Mouse (Mus musculus) neural tube, embryonic 10.5 days (tissue): Measurements from ENCODE around the gene Tcf20.

Experiments
- DNase-seq: peaks from one replicate; pipeline ENCODE4 v3.0.0-alpha.2; 2017; ENCODE audit warnings: low spot score; ENCODE audit errors: extremely low spot score

Tcf20 gene

DNA sequence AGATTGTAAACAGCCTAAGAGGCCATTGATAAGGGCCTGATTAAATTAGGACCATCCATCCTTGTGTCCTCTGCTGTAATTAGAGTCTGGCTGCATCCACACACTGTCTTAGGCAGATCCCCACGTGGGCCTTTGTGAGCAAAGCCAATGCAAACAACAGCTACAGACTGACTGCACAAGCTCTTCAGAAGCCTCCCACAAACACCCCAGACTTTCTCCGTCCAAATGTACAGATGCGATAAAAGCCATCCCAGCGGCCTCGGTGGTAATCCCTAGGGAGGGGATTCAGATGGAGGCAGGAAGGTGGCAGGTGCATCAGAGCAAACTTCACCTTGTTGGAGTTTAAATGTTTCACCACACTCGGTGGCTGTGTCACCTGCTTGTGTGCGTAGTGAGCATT, 7.6 kb upstream of the Tcf20 start:
- no peak for DNase-seq

DNA sequence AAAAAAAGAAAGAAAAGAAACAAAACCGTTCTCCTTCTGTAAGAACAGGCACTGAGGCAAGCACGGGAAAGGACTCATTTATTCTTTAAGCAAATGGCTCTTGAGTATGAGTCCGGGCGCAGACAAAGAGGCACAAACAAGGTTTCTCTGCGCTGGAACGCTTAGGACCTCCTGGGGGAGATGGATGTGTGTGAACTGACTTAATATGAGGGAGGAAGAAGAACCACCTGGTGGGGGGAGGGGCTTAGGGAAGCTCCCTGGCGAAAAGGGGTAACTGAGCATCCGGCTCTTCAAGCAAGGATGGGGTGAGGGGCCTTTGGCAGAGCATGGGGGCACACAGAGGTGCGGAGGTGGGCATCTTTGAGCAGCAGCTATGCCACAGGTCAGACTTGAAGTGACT, 5.2 kb upstream of the Tcf20 start:
- DNase-seq = no peak

DNA sequence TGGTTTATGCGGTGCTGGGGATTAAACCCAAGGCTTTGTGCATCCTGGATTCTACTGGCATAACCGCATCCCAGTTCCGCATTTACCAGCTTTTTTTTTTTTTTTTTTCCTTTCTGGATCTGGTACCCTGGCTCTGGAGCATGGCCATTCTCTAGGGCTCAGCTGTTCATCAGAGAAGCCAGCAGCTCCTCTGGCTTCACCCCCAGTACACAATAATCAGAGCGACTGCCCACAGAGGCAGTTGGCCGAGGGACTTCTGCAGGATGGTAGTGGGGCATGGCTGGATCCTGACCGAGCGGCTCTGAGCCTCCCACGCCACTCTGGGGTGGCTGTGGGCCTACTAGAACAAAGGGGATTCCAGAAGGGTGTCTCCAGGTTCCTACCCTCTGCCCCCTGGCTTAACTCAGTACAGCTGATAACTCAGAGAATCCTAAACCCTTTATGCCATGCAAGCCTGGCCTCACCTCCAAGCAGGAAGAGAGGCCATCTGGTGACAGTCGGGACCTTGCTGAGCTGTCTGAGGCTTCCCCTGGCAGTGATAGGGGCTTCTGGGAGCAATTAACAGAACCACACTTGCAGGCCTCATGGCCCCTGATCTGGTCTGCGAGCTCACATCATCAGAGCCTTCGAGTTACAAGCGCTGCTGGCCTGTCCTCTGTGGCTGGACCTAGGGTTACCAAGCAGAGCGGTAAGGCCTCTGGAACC, 4.6 kb upstream of the Tcf20 start:
- no peak for DNase-seq

DNA sequence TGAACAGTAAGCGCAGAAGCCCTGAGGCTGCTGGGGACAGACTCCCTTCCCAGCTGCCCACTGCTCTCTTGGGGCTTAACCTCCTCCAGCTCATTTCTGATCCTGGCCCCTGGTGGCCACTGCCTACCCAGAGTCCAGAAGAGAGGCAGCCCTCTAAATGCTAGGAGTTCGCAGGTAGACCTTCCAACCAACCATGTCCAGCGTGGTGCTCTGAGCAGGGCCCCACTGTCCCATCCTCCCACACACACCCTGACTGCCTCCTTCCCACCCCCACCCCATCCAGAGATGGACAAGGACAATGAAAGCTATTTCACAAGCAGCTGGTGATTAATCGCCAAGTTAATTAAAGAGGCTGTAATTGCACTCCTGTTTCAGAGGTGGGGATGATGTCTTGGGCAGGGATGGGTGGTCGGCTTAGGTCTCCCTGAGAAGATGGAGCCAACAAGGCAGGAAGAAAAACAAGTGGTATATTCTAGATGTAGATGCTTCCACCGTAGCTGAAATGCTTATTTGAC, 1.6 kb upstream of the Tcf20 start:
- no peak for DNase-seq

DNA sequence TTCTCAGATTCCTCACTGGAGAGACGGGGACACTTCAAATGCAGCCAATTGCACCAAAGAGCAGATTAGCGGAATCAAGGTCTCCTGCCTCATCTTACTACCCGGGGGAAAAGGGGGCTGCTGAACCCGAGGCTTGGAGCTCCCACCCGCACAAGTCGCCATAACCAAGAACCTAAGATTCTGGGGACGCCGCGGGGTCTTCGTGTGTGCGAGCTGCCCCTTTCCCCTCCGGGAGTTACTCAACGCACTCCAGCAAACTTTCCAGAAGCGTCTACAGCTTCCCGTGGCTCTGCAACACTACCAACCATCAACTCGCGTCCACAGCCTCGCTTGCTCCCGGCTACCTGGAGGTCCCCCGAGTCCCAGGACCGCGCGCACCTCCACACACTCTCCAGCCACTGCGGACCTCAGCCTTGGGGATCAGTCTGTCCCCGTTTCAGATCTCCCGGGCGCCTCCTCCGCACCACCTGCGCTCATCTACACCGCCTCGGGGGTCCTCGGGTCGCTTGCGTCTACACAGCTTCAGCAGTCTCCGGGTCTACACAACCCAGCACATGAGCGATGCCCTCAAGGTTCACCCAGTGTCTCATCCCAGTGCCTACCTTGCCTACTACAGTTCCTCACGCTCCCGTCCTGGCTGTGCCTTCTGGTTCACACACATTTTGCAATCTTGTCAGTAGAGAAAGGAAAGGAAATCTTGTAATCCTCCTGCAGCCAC, 499 bp downstream of the Tcf20 start:
- peak; percentile 72 for DNase-seq

DNA sequence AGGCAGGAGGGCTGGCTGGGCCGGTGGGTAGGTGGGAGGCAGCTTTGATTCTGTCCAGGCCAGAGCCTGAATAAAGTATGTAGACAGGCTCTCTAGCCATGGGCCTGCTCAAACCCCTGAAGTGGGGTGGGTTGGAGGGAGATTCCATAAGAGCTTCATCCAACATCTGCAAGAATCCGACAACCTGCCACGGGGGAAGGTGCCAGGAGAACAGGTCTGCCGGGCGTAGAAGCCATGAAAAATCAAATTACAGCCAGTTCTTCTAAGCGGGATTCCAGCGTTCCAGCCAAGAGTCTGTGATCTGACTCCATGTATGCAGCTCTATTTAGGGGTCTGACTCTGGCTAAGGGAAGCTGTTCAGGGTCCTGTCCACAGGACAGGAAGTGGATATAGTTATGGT, 3.1 kb downstream of the Tcf20 start:
- DNase-seq = no peak

DNA sequence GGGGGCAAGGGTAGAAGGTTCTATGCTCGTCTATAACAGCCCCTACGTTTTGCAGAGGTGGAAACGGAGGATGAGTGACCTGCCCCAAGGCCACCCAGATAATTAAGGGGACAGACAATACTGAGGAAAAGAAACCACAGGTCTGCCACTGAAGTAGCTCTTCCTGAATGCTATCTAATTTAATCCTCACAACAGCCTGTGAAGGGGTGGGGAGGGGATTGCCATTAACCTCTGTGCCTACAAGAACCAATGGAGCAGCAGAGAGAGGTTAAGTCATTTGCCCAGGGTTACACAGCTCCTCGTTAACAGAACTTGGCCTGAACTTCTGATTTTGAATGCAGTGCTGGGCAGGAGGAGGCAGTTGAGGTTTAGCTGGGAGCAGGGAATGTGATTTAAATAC, 3.6 kb downstream of the Tcf20 start:
- DNase-seq = no peak

DNA sequence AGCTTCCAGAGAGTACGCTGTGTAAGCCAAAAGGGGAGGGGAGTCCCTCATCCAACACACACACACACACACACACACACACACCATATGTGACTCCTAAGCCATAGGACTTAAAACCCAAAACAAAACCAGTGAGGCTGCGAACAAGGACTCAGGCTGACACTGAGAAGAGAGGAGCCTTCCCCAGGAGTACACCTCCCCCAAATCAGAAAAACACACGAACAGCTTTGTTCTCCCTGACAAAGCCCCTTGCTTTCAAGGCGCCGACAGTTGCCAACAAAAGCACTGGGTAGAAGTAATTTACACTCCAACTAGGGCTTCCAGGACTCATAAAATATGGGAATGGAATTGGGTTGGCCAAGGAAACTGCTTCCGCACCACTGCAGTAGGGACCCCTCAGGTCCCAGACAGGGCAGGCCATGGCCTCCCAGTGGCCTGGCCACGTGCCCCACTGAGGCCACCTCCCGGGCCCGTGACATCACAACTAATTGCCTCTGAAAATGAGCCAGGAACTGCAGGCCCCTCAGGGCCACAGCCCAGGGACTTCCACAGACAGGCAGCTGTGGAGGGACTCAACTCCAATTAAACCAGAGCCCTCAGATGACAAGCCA, 4.2 kb downstream of the Tcf20 start:
- peak; percentile 67 for DNase-seq

DNA sequence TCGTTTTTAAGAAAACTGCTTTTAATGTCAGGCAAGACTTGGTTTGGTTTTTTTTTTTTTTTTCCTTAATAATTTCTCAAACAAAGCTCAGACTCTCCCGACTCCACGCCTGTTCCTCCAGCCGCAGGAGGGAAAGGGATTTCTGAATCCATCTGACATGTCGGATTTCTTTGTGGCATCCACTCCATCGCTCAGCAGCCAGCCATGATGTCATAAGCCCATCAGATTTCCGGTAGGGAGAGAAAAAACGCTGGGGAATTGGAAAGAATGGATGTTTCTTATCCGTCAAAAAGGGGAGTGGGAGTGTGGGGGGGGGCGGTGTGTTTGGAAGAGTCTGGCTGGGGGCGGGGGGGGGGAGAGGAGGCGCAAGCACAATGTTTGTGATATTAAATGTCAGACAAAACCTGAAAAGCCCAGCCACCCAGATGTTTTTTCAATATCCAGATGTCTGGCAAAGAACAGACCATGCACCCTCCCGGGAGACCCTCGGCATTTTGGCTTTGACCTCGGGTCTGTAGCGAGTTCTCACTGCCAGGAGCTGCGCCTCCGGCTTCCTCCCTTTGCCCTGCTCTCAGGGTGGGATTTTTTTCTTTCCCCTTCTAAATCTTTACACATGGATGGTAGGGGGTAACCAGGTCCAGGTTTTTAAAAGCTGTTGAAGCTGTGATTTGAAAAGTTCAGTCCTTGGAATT, 4.8 kb downstream of the Tcf20 start:
- DNase-seq = peak; percentile 55

DNA sequence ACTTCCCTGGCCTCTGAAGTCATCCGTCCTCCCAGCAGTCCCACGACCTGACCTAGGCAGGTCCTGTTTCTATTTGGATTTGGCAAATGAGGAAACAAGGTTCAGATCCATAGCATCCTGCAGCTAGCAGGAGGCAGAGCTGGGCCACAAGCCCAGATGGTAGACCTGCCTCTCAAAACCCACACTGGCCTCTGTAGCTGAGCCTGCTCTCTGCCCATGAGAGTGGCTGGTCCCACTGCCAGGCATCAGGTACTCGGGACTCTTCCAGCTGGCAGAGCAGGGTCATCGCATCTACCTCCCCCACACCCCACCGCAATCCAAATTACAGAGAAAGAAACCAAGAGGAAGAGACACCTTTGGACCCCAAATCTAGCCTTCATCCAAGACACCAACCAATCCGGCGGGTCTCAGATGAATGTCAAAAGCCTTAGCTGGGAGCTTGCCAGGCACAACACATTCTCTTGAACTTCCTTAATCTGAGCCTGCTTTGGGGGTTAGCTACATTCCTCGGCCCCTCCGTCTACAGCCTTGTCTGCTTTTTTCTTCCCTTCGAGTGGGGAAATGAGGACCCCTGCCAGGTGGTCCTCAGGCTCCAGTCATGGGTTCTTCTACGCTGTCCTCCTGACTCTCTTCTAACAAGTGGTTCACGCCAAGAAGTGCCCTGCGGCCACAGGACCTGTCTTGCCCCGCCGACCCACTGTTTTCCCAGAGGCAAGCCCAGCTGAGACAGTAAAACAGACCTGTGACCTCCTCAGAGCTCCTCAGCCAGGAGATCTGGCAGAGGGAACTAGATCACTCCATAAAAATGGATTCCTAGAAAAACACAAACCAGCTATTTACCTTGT, 5.8 kb downstream of the Tcf20 start:
- DNase-seq = no peak

DNA sequence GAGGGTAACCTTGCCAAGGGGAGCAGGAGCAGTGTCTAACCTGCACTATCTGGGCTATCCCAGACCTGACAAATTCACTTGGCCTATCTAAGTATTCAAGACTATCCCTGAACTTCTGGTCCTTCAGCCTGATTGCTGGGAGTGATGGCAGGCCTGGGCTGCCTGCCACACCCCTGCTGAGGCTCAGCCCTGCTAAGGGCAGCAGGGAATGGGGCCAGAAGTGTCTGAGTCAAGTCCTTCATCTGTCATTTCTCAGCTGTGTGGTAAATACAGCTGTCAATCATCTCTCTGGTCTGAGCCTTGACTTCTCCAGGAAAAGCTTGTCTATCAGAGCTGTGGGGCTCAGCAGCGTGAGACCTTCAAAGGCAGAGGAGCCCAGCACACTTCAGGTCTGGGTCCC, 8.1 kb downstream of the Tcf20 start:
- no peak for DNase-seq

DNA sequence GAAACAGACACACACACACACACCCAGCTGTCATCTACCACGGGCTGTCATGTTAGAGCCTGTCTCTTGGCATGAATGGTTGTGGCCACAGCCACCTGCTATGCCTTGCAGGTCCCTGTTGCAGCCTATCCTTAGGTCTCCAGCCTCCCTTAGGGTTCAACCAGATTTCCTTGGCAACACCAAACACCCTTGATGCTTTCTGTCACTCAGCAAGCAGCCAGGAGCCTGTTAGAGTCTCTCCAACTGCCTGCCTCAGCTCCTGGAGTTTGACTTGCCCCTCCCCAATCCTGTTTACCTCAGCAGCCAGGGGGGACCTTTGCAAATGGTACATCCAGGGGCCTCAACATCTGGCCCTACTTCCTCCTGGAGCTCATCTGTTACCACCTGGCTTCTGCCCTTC, 13.2 kb downstream of the Tcf20 start:
- DNase-seq = no peak

DNA sequence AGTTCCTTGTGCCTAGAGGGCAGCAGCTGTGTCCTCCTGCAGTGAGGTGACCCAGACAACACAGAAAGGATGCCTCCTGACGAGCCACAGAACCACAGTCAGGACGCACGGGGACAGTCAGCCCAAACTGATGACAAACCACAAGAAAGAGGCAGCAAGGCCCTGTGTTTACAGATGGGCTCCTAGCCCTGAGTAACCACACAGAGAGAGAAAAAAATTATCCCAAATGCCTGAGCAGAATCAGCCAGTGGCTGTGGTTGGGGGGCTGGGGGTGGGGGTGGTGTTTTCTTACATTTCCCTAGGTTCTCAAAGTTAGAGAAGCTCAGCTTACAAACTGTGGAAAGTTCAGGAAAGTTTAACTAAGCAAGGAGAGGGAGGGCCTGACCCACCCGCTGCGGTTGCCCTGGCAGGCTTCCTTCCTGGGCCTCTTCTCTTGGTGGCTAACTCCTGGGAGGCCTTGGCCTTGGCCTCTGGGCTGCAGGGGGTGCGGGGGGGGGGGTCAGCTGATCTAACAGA, 18.4 kb downstream of the Tcf20 start:
- DNase-seq = no peak

DNA sequence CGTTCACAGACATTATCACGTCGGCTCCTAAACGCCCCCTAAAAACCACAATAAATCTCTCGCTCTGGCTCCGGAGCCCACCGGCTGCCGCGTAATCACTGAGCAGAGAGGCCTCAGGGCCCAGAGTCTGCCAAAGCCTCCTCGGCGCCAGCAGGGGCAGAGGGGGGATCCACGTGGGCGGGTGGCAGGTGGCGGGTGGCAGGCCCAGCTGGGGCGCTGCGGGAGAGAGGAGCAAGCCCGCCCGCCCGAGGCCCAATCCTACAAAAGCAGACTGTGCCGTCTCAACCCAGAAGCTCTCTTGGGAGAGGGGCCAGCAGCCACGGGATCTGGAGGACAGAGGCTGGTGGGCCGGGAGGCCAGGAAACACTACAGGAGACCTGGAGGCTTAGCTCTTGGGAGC, 19.2 kb downstream of the Tcf20 start:
- DNase-seq = no peak

DNA sequence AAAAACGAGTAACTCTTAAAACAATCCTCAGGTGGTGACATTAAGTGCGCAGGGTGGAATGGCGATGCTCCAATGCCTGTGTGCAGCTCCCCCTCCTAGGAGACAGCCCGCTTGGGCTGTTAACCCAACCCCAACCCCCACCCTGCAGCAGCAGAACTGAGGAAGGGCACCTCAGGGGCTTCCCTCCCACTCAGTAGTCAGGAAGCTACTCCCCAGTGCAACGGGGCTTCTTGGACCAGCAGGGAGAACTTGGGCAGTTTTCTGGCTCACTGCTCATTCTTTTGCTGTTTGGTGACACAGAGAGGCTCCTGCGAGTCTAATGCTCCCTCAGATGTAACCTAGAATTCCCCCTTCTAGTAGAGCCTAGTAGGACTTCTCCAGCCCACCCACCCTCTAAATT, 19.7 kb downstream of the Tcf20 start:
- DNase-seq = no peak

DNA sequence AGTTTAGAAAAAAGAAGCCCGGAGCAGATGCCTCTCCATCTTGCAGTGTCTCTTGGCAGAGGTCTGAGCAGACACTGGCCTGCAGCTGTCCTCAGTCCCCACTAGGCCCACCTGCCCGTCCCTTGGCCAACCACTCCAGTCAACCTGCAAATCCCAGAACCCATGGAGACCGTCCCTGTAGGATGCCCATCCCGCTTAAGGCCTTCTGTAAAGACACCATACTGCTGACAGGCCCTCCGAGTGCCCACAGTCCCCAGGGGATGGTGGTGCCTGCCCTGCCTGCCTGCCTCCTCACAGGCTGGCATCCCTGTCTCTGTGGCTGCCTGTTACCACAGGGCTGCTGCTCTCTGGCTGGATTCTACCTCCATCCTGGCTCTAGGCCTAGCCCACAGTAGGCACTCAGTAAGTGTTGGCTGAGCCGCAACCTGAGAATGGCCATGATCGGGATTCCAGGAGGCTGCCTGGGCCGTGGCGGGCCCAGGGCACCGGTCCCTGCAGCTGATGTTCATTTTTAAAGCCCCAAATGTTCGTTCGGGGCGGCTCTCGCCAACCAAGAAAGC, 23.3 kb downstream of the Tcf20 start:
- no peak for DNase-seq

DNA sequence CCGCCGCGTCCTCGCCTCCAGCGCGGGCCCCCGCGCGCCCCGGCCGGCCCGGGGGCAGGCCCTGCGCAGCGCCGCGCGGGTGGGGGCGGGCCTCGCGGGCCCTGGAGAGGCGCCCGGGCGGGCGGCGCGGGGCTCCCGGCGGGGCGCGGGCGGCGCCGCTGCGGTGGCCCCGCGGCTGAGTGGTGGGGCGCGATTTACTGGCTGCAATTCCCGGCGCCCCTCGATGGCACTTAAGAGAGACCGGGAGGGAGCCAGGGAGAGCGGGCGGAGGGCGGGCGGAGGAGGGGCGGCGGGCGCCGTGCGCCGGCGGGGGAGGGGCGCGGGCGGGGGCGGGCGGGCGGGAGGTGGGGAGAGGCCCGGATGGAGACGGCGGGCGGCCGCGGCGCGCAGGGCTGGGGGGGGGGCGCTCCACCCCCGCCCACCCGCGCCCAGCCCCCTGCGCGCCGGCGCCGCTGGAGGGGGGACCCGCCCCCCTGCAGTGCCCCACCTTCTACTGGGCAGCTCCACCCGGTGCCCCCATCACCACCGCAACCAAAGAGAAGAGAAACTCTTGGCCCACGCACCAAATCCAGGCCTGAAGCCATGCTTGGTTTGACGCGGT, 24.0 kb downstream of the Tcf20 start:
- DNase-seq = no peak

DNA sequence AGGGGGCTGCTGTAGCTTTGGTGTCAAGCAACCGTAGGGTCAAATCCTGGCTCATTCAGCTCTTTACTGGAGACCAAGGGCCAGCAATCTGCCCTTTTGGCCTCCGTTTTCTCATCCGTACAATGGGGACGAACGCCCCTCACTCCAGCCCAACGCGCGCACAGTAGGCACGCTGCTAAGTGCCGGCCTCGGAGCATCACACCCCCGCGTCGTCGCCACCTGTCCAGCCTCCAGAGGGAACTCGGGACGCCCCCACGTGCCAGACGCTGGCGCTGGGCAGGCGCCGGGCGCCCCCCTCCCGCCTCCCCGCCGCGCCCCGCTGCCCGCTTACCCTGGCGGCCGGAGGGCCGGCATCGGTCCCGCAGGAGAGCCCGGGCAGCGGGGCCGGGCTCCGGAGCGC, 24.6 kb downstream of the Tcf20 start:
- no peak for DNase-seq

DNA sequence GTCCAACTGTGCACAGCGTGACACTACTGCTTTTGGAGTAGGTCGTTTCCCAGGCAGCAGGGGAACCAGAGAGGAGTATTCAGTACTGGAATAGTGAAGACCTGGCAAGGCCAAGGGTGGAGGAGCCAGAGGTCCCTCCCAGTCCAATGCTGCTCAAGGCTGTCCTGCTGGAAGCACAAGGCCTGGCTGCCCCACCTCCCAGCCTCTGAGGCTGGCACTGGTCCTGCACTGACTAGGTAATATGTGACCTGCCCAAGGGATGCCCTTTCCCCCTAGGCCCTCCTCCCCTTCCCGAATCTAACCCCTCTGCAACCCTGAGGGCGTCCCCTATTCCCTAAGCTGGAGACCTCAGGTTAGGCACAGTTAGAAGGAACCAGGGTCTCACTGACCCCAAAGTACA, 25.1 kb downstream of the Tcf20 start:
- no peak for DNase-seq
